9 mouse cellular contexts compared by ENCODE assay signal in genomic region chr8:105892432-105892831, GRCm38 (mm10). TPM values are rescaled to one million over a fixed set of nuclear protein-coding genes. Genes with fewer than 3 reads are reported as not detected.
DNase-seq lines count a peak whose midpoint lies in the region; ATAC-seq and TF ChIP-seq lines count a peak whose summit lies in the region.
"Had no signal": no experiment of that assay in that cellular context is flagged by ENCODE, and none has a peak within 500 bp of the region (broad histone marks: within the 10 kb centered on the region; RNA-seq: fewer than 3 reads in every experiment).

No protein-coding gene starts in this region.

- peak; percentile 49 for TF ChIP-seq RAD21 in MEL (IDR thresholded peaks at IDR 0.05; ENCODE audit: low read depth, low read length)

- ATAC-seq in liver, postnatal 0 days, result no peak
- no peak for ATAC-seq in monocyte, adult 5-6 weeks (replicated peaks; ENCODE audit: insufficient number of reproducible peaks, low FRiP score, low TSS enrichment, poor library complexity, severe bottlenecking)

- DNase-seq in adrenal gland, adult 2 months, result peak; percentile 25
- DNase-seq in adrenal gland, adult 18-20 months (ENCODE audit: low spot score in 2 of 2), result no peak
- DNase-seq in left cerebral cortex, adult 2 months (ENCODE audit: extremely low spot score in 1 of 2, low spot score in 2 of 2), result peak in 1 of 2 experiments; percentile 46
- no peak for DNase-seq in left cerebral cortex, postnatal 4 days
- peak; percentile 44 for DNase-seq in MEL (ENCODE audit: low read depth, low spot score)
- peak; percentile 32 for DNase-seq in liver, postnatal 0 days
- no peak for DNase-seq in gastrocnemius, postnatal 4 days (ENCODE audit: low spot score in 2 of 2)

- H3K79me2 ChIP-seq in MEL (ENCODE audit: control insufficient read depth, insufficient read depth, low read length, poor library complexity), result no peaks in the 10 kb centered on the region

- TF ChIP-seq EP300 in MEL (IDR thresholded peaks at IDR 0.05; ENCODE audit: low read depth in 1 of 2, low read length in 2 of 2), result no peak
- TF ChIP-seq EP300 in liver, postnatal 0 days (IDR thresholded peaks at IDR 0.05; ENCODE audit: low read depth), result no peak

- peak; percentile 68 for TF ChIP-seq CTCF in left cerebral cortex, adult 2 months (IDR thresholded peaks at IDR 0.05)
- peak; percentile 50 to 69 (median 68) for TF ChIP-seq CTCF in MEL (IDR thresholded peaks at IDR 0.05 in 2 of 3, conservative IDR thresholded peaks at IDR 0.05 in 1 of 3; ENCODE audit: control insufficient read depth in 1 of 3, insufficient read depth in 1 of 3, low read depth in 2 of 3, low read length in 3 of 3, poor library complexity in 1 of 3, severe bottlenecking in 1 of 3)
- TF ChIP-seq CTCF in liver, postnatal 0 days (IDR thresholded peaks at IDR 0.05; ENCODE audit: low read depth), result peak; percentile 67

- no peak for TF ChIP-seq POLR2A in MEL (IDR thresholded peaks at IDR 0.05; ENCODE audit: control insufficient read depth in 1 of 2, insufficient read depth in 1 of 2, low read depth in 1 of 2, low read length in 2 of 2, poor library complexity in 1 of 2)

- peaks cover 0 to 1% of the 10 kb centered on the region in 2 experiments; a peak in 2 of 4 replicates for H3K36me3 ChIP-seq in MEL (ENCODE audit: control insufficient read depth in 1 of 2, insufficient read depth in 2 of 2, low read length in 2 of 2)
- peaks cover 50% of the 10 kb centered on the region for H3K36me3 ChIP-seq in liver, postnatal 0 days (replicated peaks; ENCODE audit: insufficient read depth, low read length)

- no peak overlapping the region for H3K27ac ChIP-seq in left cerebral cortex, adult 2 months
- H3K27ac ChIP-seq in MEL (ENCODE audit: control insufficient read depth, low read depth, low read length), result no peak overlapping the region
- H3K27ac ChIP-seq in liver, postnatal 0 days (ENCODE audit: low read depth), result no peak overlapping the region

- no peaks in the 10 kb centered on the region for H3K27me3 ChIP-seq in MEL (ENCODE audit: control insufficient read depth in 1 of 2, insufficient read depth in 2 of 2, low read length in 2 of 2)
- no peaks in the 10 kb centered on the region for H3K27me3 ChIP-seq in liver, postnatal 0 days (ENCODE audit: insufficient read depth, low read length)
- H3K27me3 ChIP-seq: limb, embryonic 12.5 days had no signal

- 79% methylated on average over 6 of the region's 6 CpGs for WGBS in liver, postnatal 0 days (ENCODE audit: insufficient replicate concordance)

- intact Hi-C loops in left cerebral cortex, adult 2 months (cut with DNase I), result loop anchor here (2.0 kb wide), 1 partner anchor 38 kb away; no protein-coding TSS in a partner anchor
- intact Hi-C loops in left cerebral cortex, postnatal 4 days (cut with DNase I), result loop anchor here (10.0 kb wide), 1 partner anchor 132 kb away; no protein-coding TSS in a partner anchor

- no peak overlapping the region for H3K9ac ChIP-seq in MEL (ENCODE audit: control insufficient read depth, low read depth, low read length, poor library complexity, severe bottlenecking)
- H3K9ac ChIP-seq in liver, postnatal 0 days (replicated peaks), result no peak overlapping the region
- H3K9ac ChIP-seq: limb, embryonic 12.5 days had no signal

- no peak overlapping the region for H3K4me2 ChIP-seq in liver, postnatal 0 days (ENCODE audit: low read depth, low read length)
- H3K4me2 ChIP-seq: limb, embryonic 12.5 days had no signal

- no peaks in the 10 kb centered on the region for H3K4me1 ChIP-seq in MEL (ENCODE audit: control insufficient read depth in 1 of 2, insufficient read depth in 2 of 2, low read length in 2 of 2)
- H3K4me1 ChIP-seq in liver, postnatal 0 days (ENCODE audit: insufficient read depth), result no peaks in the 10 kb centered on the region

- H3K4me3 ChIP-seq in left cerebral cortex, adult 2 months, result no peak overlapping the region
- no peak overlapping the region for H3K4me3 ChIP-seq in MEL (ENCODE audit: control insufficient read depth in 1 of 2, insufficient read depth in 1 of 2, low read depth in 2 of 2, low read length in 2 of 2)
- H3K4me3 ChIP-seq in liver, postnatal 0 days (ENCODE audit: low read depth, low read length), result no peak overlapping the region
- H3K4me3 ChIP-seq: limb, embryonic 12.5 days had no signal

- no peaks in the 10 kb centered on the region for H3K9me3 ChIP-seq in MEL (replicated peaks; ENCODE audit: insufficient read depth, low read length)
- no peaks in the 10 kb centered on the region for H3K9me3 ChIP-seq in liver, postnatal 0 days (ENCODE audit: low read length)
- H3K9me3 ChIP-seq: limb, embryonic 12.5 days had no signal

TF ChIP-seq in MEL, 35 proteins besides CTCF, POLR2A, EP300 and RAD21:
- peak; percentile 72 for TF ChIP-seq SMC3 (IDR thresholded peaks at IDR 0.05; ENCODE audit: low read depth, low read length)
- TF ChIP-seq ZMIZ1 (IDR thresholded peaks at IDR 0.05; ENCODE audit: low read depth, low read length), result no peak
- no peak for TF ChIP-seq USF2 (IDR thresholded peaks at IDR 0.05; ENCODE audit: borderline replicate concordance in 1 of 2, insufficient read depth in 1 of 2, low read depth in 1 of 2, low read length in 2 of 2)

RNA-seq across cellular contexts. Expression of gene Nrn1l, which starts 0.9 kb away (rescaled TPM):
- 1 to 10 TPM; 1.3 to 1.6 TPM for total RNA-seq in adrenal gland, adult 2 months (2021)
- 4.6 TPM in 2 replicates for polyA plus RNA-seq in adrenal gland, adult 2 months (2012; rRNA removed)
- total RNA-seq in adrenal gland, adult 18-20 months (2021), result 1 to 10 TPM; 1.3 to 1.6 TPM
- total RNA-seq in left cerebral cortex, adult 2 months (2021), result 1 to 10 TPM; 3.5 to 3.7 TPM
- total RNA-seq in left cerebral cortex, postnatal 4 days (2021), result not detected
- total RNA-seq in MEL (2012; rRNA removed), result not detected in 2 replicates
- under 1 TPM in 1 of 2 experiments, not detected in 1; 0.39 TPM for polyA plus RNA-seq in MEL (2012; ENCODE audit: insufficient read depth in 1 of 2, insufficient read length in 2 of 2, low read depth in 1 of 2, low replicate concordance in 2 of 2, missing spikeins in 1 of 2)
- polyA plus RNA-seq in liver, postnatal 0 days (2015; fragmentation: Nextera tagmentation; extraction: Ambion mirVana), result not detected in 2 replicates
- 3.6 TPM in 1 of 3 replicates, not detected in the others for total RNA-seq in monocyte, adult 5-6 weeks (2017)
- 1 to 10 TPM in 1 of 2 experiments, under 1 TPM in 1; 0.49 to 1.4 TPM for total RNA-seq in gastrocnemius, postnatal 4 days (2021)

RNA-seq across cellular contexts. Expression of gene Pskh1, which starts 7.8 kb away (rescaled TPM):
- total RNA-seq in adrenal gland, adult 2 months (2021), result 10 to 100 TPM; 32.5 to 33.3 TPM
- 45.3 and 51.2 TPM in 2 replicates for polyA plus RNA-seq in adrenal gland, adult 2 months (2012; rRNA removed)
- total RNA-seq in adrenal gland, adult 18-20 months (2021), result 10 to 100 TPM; 25.8 to 30.0 TPM
- total RNA-seq in left cerebral cortex, adult 2 months (2021), result 1 to 10 TPM; 6.6 to 8.7 TPM
- total RNA-seq in left cerebral cortex, postnatal 4 days (2021), result 10 to 100 TPM in 1 of 2 experiments, 1 to 10 TPM in 1; 8.6 to 10.1 TPM
- 11.5 and 12.9 TPM in 2 replicates for total RNA-seq in MEL (2012; rRNA removed)
- polyA plus RNA-seq in MEL (2012; ENCODE audit: insufficient read depth in 1 of 2, insufficient read length in 2 of 2, low read depth in 1 of 2, low replicate concordance in 2 of 2, missing spikeins in 1 of 2), result 10 to 100 TPM in 1 of 2 experiments, not detected in 1; 26.2 TPM
- polyA plus RNA-seq in liver, postnatal 0 days (2015; fragmentation: Nextera tagmentation; extraction: Ambion mirVana), result 11.5 and 11.8 TPM in 2 replicates
- total RNA-seq in monocyte, adult 5-6 weeks (2017), result 11.4 to 15.3 TPM (median 11.6 TPM) in 3 replicates
- 10 to 100 TPM; 24.7 to 25.0 TPM for total RNA-seq in gastrocnemius, postnatal 4 days (2021)

RNA-seq across cellular contexts. Expression of gene Edc4, which starts 11.8 kb away (rescaled TPM):
- 10 to 100 TPM; 33.8 to 35.9 TPM for total RNA-seq in adrenal gland, adult 2 months (2021)
- polyA plus RNA-seq in adrenal gland, adult 2 months (2012; rRNA removed), result 74.9 and 97.4 TPM in 2 replicates
- total RNA-seq in adrenal gland, adult 18-20 months (2021), result 10 to 100 TPM; 35.0 to 36.7 TPM
- total RNA-seq in left cerebral cortex, adult 2 months (2021), result 10 to 100 TPM; 64.4 to 68.5 TPM
- 10 to 100 TPM; 64.5 to 74.1 TPM for total RNA-seq in left cerebral cortex, postnatal 4 days (2021)
- total RNA-seq in MEL (2012; rRNA removed), result 44.5 and 46.1 TPM in 2 replicates
- polyA plus RNA-seq in MEL (2012; ENCODE audit: insufficient read depth in 1 of 2, insufficient read length in 2 of 2, low read depth in 1 of 2, low replicate concordance in 2 of 2, missing spikeins in 1 of 2), result 10 to 100 TPM in 1 of 2 experiments, not detected in 1; 72.1 TPM
- polyA plus RNA-seq in liver, postnatal 0 days (2015; fragmentation: Nextera tagmentation; extraction: Ambion mirVana), result 5.8 and 7.2 TPM in 2 replicates
- 29.2 to 48.9 TPM (median 46.8 TPM) in 3 replicates for total RNA-seq in monocyte, adult 5-6 weeks (2017)
- 10 to 100 TPM; 38.8 to 44.5 TPM for total RNA-seq in gastrocnemius, postnatal 4 days (2021)

RNA-seq across cellular contexts. Expression of gene Nutf2, which starts 32.1 kb away (rescaled TPM):
- total RNA-seq in adrenal gland, adult 2 months (2021), result 10 to 100 TPM; 30.2 to 44.0 TPM
- 19.3 and 24.8 TPM in 2 replicates for polyA plus RNA-seq in adrenal gland, adult 2 months (2012; rRNA removed)
- total RNA-seq in adrenal gland, adult 18-20 months (2021), result 10 to 100 TPM; 43.9 to 46.2 TPM
- total RNA-seq in left cerebral cortex, adult 2 months (2021), result 10 to 100 TPM; 29.4 to 32.8 TPM
- 10 to 100 TPM; 35.2 to 48.7 TPM for total RNA-seq in left cerebral cortex, postnatal 4 days (2021)
- total RNA-seq in MEL (2012; rRNA removed), result 167 and 198 TPM in 2 replicates
- 10 to 100 TPM in 1 of 2 experiments, not detected in 1; 28.0 TPM for polyA plus RNA-seq in MEL (2012; ENCODE audit: insufficient read depth in 1 of 2, insufficient read length in 2 of 2, low read depth in 1 of 2, low replicate concordance in 2 of 2, missing spikeins in 1 of 2)
- 67.6 and 71.9 TPM in 2 replicates for polyA plus RNA-seq in liver, postnatal 0 days (2015; fragmentation: Nextera tagmentation; extraction: Ambion mirVana)
- 20.2 to 38.8 TPM (median 28.6 TPM) in 3 replicates for total RNA-seq in monocyte, adult 5-6 weeks (2017)
- 10 to 100 TPM; 78.1 to 89.5 TPM for total RNA-seq in gastrocnemius, postnatal 4 days (2021)

RNA-seq across cellular contexts. Expression of gene Thap11, which starts 37.5 kb away (rescaled TPM):
- 10 to 100 TPM; 31.7 to 38.0 TPM for total RNA-seq in adrenal gland, adult 2 months (2021)
- polyA plus RNA-seq in adrenal gland, adult 2 months (2012; rRNA removed), result 79.7 and 91.6 TPM in 2 replicates
- 10 to 100 TPM; 35.7 to 38.6 TPM for total RNA-seq in adrenal gland, adult 18-20 months (2021)
- 10 to 100 TPM; 38.1 to 41.0 TPM for total RNA-seq in left cerebral cortex, adult 2 months (2021)
- 10 to 100 TPM; 32.7 to 35.3 TPM for total RNA-seq in left cerebral cortex, postnatal 4 days (2021)
- 41.9 and 48.8 TPM in 2 replicates for total RNA-seq in MEL (2012; rRNA removed)
- polyA plus RNA-seq in MEL (2012; ENCODE audit: insufficient read depth in 1 of 2, insufficient read length in 2 of 2, low read depth in 1 of 2, low replicate concordance in 2 of 2, missing spikeins in 1 of 2), result 10 to 100 TPM in 1 of 2 experiments, not detected in 1; 51.4 TPM
- 19.6 and 21.5 TPM in 2 replicates for polyA plus RNA-seq in liver, postnatal 0 days (2015; fragmentation: Nextera tagmentation; extraction: Ambion mirVana)
- total RNA-seq in monocyte, adult 5-6 weeks (2017), result 12.3 to 21.2 TPM (median 20.9 TPM) in 3 replicates
- 10 to 100 TPM; 37.5 to 39.2 TPM for total RNA-seq in gastrocnemius, postnatal 4 days (2021)

Comparison
In these comparisons a context has a peak if more than half of its experiments do, and no peak if none do; other contexts are left out.
1. DNase-seq: peak in adrenal gland, adult 2 months (single experiment), MEL (single experiment) and liver, postnatal 0 days (single experiment); none in adrenal gland, adult 18-20 months (0 of 2), left cerebral cortex, postnatal 4 days (single experiment) and gastrocnemius, postnatal 4 days (0 of 2).
2. Peak in every context shown above with its lines, with median percentiles within 50 percentile points of each other: CTCF ChIP-seq.